Comparison of ENCODE assay signal across 23 mouse cellular contexts in the genomic region with DNA sequence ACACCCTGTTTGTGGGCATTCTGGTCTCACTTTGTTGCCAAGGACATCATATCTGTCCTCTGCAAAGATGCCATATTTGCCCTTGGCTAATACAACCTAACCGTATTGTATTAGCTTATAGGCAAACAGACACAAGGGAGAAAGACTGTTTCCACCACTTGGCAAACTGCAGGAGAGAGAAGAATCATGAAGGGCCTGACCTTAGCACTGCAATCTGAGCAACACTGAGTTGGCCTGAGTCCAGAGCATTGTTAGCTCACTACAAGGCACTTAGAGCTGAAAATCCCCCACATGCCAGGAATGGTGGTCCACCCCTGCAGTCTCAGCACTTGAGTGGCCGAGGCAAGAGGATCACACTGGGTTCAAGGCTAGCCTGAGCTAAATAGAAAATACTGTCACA. TPM values are rescaled to one million over a fixed set of nuclear protein-coding genes. Genes with fewer than 3 reads are reported as not detected.
DNase-seq lines count a peak whose midpoint lies in the region; ATAC-seq and TF ChIP-seq lines count a peak whose summit lies in the region.
"Had no signal": no experiment of that assay in that cellular context is flagged by ENCODE, and none has a peak within 500 bp of the region (broad histone marks: within the 10 kb centered on the region; RNA-seq: fewer than 3 reads in every experiment).

No protein-coding gene starts in this region.

- no peaks in the 10 kb centered on the region for H3K27me3 ChIP-seq in heart, embryonic 14.5 days (ENCODE audit: control insufficient read depth, insufficient read depth, low read length)
- H3K27me3 ChIP-seq in heart, postnatal 0 days (ENCODE audit: control insufficient read depth, insufficient read depth, low read length): no peaks in the 10 kb centered on the region
- 0 out of 2 replicates have a peak, but pooled peaks cover 2% of the 10 kb centered on the region for H3K27me3 ChIP-seq in kidney, embryonic 15.5 days
- H3K27me3 ChIP-seq: hindbrain, embryonic 13.5 days had no signal

- peak overlapping the region; percentile 41 to 63 for H3K27ac ChIP-seq in heart, embryonic 14.5 days (replicated peaks in 1 of 2; ENCODE audit: control insufficient read depth in 1 of 2, insufficient read depth in 1 of 2, low read depth in 2 of 2, low read length in 2 of 2)
- peak overlapping the region; percentile 78 for H3K27ac ChIP-seq in heart, postnatal 0 days (ENCODE audit: low read depth)
- no peak overlapping the region for H3K27ac ChIP-seq in kidney, embryonic 15.5 days
- H3K27ac ChIP-seq: hindbrain, embryonic 13.5 days had no signal

- 30% methylated on average over 2 of the region's 2 CpGs for WGBS in heart, embryonic 14.5 days
- 32% methylated on average over 2 of the region's 2 CpGs for WGBS in heart, postnatal 0 days
- WGBS in kidney, embryonic 15.5 days: 78% methylated on average over 2 of the region's 2 CpGs

- no peak for ATAC-seq in heart, embryonic 14.5 days (ENCODE audit: insufficient number of reproducible peaks, insufficient read depth, low FRiP score, low read depth)
- ATAC-seq in heart, postnatal 0 days (ENCODE audit: insufficient read depth, low read depth): peak; percentile 35; the same call in 1 of the 2 replicates
- ATAC-seq in kidney, embryonic 15.5 days (replicated peaks; ENCODE audit: low FRiP score): no peak
- ATAC-seq: inflammation-experienced regulatory T-cells, adult 6 months; midbrain, embryonic 16.5 days had no signal

- no peak overlapping the region for H3K9ac ChIP-seq in heart, embryonic 14.5 days (ENCODE audit: low read length)
- H3K9ac ChIP-seq in heart, postnatal 0 days (replicated peaks; ENCODE audit: low read depth, low read length): no peak overlapping the region
- H3K9ac ChIP-seq in kidney, embryonic 15.5 days: no peak overlapping the region
- H3K9ac ChIP-seq: hindbrain, embryonic 13.5 days had no signal

- H3K4me3 ChIP-seq in heart, embryonic 14.5 days (ENCODE audit: control insufficient read depth in 1 of 2, insufficient read depth in 1 of 2, low read depth in 1 of 2, low read length in 2 of 2): no peak overlapping the region
- H3K4me3 ChIP-seq in heart, postnatal 0 days (ENCODE audit: low read depth, low read length): no peak overlapping the region
- no peak overlapping the region for H3K4me3 ChIP-seq in kidney, embryonic 15.5 days (replicated peaks)
- H3K4me3 ChIP-seq: hindbrain, embryonic 13.5 days; limb, embryonic 10.5 days had no signal

- peak; percentile 33 for DNase-seq in adrenal gland, adult 2 months
- no peak for DNase-seq in adrenal gland, adult 8-10 months
- no peak for DNase-seq in heart, adult 9 months (ENCODE audit: low spot score in 2 of 2)
- DNase-seq in 3T3-L1 (ENCODE audit: low read depth, low spot score): peak; percentile 23
- peak; percentile 62 for DNase-seq in heart, postnatal 0 days (ENCODE audit: low spot score)
- no peak for DNase-seq in embryo, embryonic 11 days
- DNase-seq: cerebellum, adult 18-20 months; cerebellum, postnatal 25 days; gastrocnemius, adult 2 months; kidney, adult 2 months; kidney, postnatal 4 days; layer of hippocampus, adult 9-11 months; lung, postnatal 4 days; thymus, postnatal 14 days had no signal

- no peaks in the 10 kb centered on the region for H3K36me3 ChIP-seq in heart, embryonic 14.5 days (ENCODE audit: control insufficient read depth, insufficient read depth, low read length)
- H3K36me3 ChIP-seq in heart, postnatal 0 days (replicated peaks; ENCODE audit: control insufficient read depth, insufficient read depth, low read length): no peaks in the 10 kb centered on the region
- H3K36me3 ChIP-seq in kidney, embryonic 15.5 days: no peaks in the 10 kb centered on the region
- H3K36me3 ChIP-seq: G1E; hindbrain, embryonic 13.5 days; limb, embryonic 10.5 days had no signal

- peaks cover 34 to 41% of the 10 kb centered on the region in 2 experiments for H3K4me1 ChIP-seq in heart, embryonic 14.5 days (ENCODE audit: control insufficient read depth in 2 of 2, insufficient read depth in 2 of 2, low read length in 2 of 2)
- H3K4me1 ChIP-seq in heart, postnatal 0 days (ENCODE audit: control insufficient read depth, insufficient read depth): peaks cover 29% of the 10 kb centered on the region
- H3K4me1 ChIP-seq in kidney, embryonic 15.5 days: peaks cover 26% of the 10 kb centered on the region

- no peak for TF ChIP-seq EP300 in heart, postnatal 0 days (IDR thresholded peaks at IDR 0.05; ENCODE audit: low read depth)

- TF ChIP-seq CTCF in heart, postnatal 0 days (IDR thresholded peaks at IDR 0.05; ENCODE audit: low read depth): no peak

- H3K9me3 ChIP-seq in heart, embryonic 14.5 days (ENCODE audit: control insufficient read depth, low read length): no peaks in the 10 kb centered on the region
- no peaks in the 10 kb centered on the region for H3K9me3 ChIP-seq in heart, postnatal 0 days (replicated peaks; ENCODE audit: control insufficient read depth, low read length)
- H3K9me3 ChIP-seq in kidney, embryonic 15.5 days (replicated peaks): no peaks in the 10 kb centered on the region
- H3K9me3 ChIP-seq: G1E; hindbrain, embryonic 13.5 days; limb, embryonic 10.5 days had no signal

- H3K4me2 ChIP-seq in heart, embryonic 14.5 days (ENCODE audit: low read length): no peak overlapping the region
- H3K4me2 ChIP-seq in heart, postnatal 0 days (ENCODE audit: low read depth, low read length): no peak overlapping the region
- no peak overlapping the region for H3K4me2 ChIP-seq in kidney, embryonic 15.5 days
- H3K4me2 ChIP-seq: hindbrain, embryonic 13.5 days had no signal

RNA-seq across cellular contexts. Expression of gene Fam163a, which starts 13.7 kb away (rescaled TPM):
- total RNA-seq in adrenal gland, adult 2 months (2021): 10 to 100 TPM in 1 of 2 experiments, 1 to 10 TPM in 1; 9.1 to 15.7 TPM
- polyA plus RNA-seq in adrenal gland, adult 2 months (2012; rRNA removed): 4.3 and 4.9 TPM in 2 replicates
- 10 to 100 TPM; 10.8 to 21.6 (median 13.5) TPM for total RNA-seq in adrenal gland, adult 8-10 months (2022)
- polyA plus RNA-seq in heart, embryonic 14.5 days (2014; fragmentation: Nextera tagmentation; extraction: Ambion mirVana): 2.4 and 2.6 TPM in 2 replicates
- total RNA-seq in heart, postnatal 0 days (2014; rRNA removed; ENCODE audit: low replicate concordance): 1.8 and 2.8 TPM in 2 replicates
- polyA plus RNA-seq in heart, postnatal 0 days (2015; fragmentation: Nextera tagmentation; extraction: Ambion mirVana): 1.0 and 1.6 TPM in 2 replicates
- 0.91 and 1.5 TPM in 2 replicates for polyA plus RNA-seq in kidney, embryonic 15.5 days (2015; fragmentation: Nextera tagmentation; extraction: Ambion mirVana)
- total RNA-seq: gastrocnemius, adult 2 months; neutrophil, adult 5-6 weeks had no signal
- polyA plus RNA-seq: G1E; gonadal fat pad, adult 2 months; inflammation-experienced regulatory T-cells, adult 6 months had no signal

Comparison
In these comparisons a context has a peak if more than half of its experiments do, and no peak if none do; other contexts are left out.
1. DNase-seq: peak in adrenal gland, adult 2 months (single experiment), 3T3-L1 (single experiment) and heart, postnatal 0 days (single experiment); none in adrenal gland, adult 8-10 months (single experiment), heart, adult 9 months (0 of 2) and embryo, embryonic 11 days (single experiment).